Mouse (Mus musculus) adrenal gland (tissue): ENCODE results near the gene Kidins220.

Source experiments
- intact Hi-C: fragments of 180-260 bp; cut with DNase I; formaldehyde crosslinking; loops from one replicate; pipeline ENCODE4 v1.15.1; 2025

Kidins220 gene

GRCm38 (mm10) chr12:25089433-25089832 lies 114.7 kb downstream of the Kidins220 start:
- intact Hi-C loops, result loop anchor here (10.0 kb wide), 2 partner anchors 735 to 985 kb away; no protein-coding TSS in a partner anchor

- intact Hi-C loops, result loop anchor here (10.0 kb wide), 1 partner anchor 323 kb away; no protein-coding TSS in a partner anchor
Measured at GRCm38 (mm10) chr12:25092027-25092704, 117.4 kb downstream of the Kidins220 start.

DNA sequence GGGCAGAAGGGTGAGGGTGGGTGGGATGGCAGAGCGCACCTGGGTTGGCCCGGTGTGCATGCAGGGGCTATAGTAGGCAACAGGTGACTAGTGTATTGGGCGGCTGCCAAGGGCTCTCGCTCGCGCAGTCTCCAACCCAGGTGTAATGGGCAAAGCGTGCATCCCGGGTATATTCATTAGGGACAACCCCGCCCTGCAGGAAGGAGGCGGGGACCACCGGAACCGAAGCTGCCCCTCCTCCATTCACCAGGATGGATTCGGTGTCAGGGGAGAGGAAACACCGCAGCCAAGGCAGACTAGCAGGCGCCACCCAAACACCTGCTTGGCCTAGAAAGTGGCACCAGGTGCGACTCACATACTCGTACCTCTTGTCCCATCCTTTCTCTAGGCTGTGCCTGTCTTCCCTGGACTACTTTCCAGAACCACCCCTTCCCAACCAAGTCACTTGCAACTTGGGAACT lies 118.1 kb downstream of the Kidins220 start:
- intact Hi-C loops, result loop anchor here (10.0 kb wide), 1 partner anchor 322 kb away; no protein-coding TSS in a partner anchor

- intact Hi-C loops, result loop anchor here (10.0 kb wide), 1 partner anchor 321 kb away; no protein-coding TSS in a partner anchor
Measured at GRCm38 (mm10) chr12:25093241-25093774, 118.6 kb downstream of the Kidins220 start.

- intact Hi-C loops, result loop anchor here (5.0 to 10.0 kb wide), 3 partner anchors 137 to 320 kb away; no protein-coding TSS in a partner anchor
Measured at GRCm38 (mm10) chr12:25094621-25095521, 120.1 kb downstream of the Kidins220 start.

- intact Hi-C loops, result loop anchor here (5.0 to 10.0 kb wide), 3 partner anchors 137 to 319 kb away; no protein-coding TSS in a partner anchor
Measured at GRCm38 (mm10) chr12:25095538-25095937, 120.8 kb downstream of the Kidins220 start.

DNA sequence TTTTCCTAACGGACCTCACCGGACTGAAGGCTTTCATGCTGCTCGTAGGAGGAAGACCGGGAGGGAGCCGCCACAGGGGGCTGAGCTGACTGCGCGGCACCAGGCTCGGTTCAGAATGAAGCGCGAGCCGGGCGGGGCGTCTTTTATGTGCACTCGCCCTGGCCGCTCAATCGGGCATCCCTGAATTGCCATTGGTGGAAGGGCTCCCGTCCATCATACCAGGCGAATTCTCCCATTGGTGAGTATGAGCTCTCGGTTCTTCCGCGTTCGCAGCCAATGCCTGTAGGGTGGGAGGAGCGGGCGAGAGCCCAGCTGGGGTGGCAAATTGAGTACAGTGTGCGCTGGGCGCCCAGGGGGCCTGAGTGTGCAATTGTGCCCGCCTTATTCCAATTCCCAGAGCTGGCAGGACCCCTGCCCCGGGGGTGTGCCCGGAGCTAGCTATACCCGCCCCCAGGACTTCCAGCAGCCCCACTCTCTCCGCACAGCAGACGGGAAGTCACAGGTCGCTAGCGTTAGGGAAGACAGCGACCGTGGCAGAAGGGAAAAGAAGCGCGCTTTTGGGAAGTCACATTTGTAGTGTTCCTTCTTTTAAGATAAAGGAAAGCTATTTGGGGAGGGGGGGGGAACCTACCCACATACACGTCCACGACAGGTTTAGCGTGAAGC lies 121.4 kb downstream of the Kidins220 start:
- intact Hi-C loops, result loop anchor here (2.0 to 10.0 kb wide), 5 partner anchors 67 to 319 kb away; no protein-coding TSS in a partner anchor

GRCm38 (mm10) chr12:25096640-25097051 lies 121.9 kb downstream of the Kidins220 start:
- intact Hi-C loops, result loop anchor here (2.0 to 10.0 kb wide), 5 partner anchors 66 to 318 kb away; no protein-coding TSS in a partner anchor

DNA sequence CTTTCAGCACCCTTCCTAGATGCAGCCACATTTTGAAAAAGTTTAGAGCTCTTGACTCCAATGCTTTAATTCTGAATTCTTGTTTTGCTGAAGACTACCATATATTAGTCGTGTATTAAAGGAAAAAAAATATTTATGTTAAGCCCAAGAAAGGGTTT lies 122.2 kb downstream of the Kidins220 start, which contains the start of gene Id2:
Gene Id2, minus strand, starts transcription at position 89 of the 158 bp plus-strand sequence.
- intact Hi-C loops, result loop anchor here (2.0 to 10.0 kb wide), 5 partner anchors 66 to 318 kb away; no protein-coding TSS in a partner anchor

DNA sequence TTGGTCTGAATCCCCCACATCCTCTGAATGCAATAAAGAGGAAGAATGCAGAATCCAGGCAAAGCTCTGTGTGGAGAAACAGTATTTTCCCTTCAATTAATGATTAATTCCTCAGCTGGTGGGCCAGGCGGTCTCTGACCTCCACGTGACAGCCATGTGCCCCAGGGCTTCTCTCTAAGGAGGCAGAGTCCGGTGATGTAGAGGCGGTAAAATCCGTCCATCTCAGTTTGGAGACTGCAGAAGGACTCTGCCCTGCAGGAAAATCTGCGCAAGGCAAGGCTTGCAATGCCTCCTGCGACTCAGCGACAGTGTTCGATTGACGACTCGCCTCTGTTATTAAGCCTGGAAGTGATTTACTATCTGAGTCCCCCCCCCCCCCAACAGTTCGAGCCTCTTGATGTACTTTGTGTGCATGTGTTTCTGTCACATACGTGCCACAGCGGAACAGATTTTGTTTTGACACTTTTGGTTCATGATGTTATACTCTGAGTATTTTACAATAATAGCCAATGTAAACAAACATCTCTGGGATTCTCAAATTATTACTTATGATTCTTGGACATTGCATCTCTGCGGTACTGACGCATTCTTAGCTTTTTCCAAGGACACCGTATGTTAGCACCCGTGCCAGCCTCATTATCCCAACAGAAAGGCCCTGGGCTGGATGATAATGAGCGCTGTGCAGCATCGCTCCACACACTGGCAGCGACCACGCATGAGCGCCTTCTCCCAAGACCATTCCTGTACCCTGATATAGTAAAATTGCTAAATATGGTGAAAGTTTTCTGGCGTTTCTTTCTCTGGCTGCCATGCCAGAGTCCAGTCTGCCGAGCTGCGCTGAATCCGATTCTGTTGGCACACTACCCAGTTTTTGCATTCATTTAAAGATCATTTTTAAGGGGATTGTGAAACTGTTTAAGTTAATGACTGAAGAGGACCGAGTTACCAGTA lies 122.8 kb downstream of the Kidins220 start:
- intact Hi-C loops, result loop anchor here (2.0 to 10.0 kb wide), 5 partner anchors 65 to 317 kb away; no protein-coding TSS in a partner anchor

DNA sequence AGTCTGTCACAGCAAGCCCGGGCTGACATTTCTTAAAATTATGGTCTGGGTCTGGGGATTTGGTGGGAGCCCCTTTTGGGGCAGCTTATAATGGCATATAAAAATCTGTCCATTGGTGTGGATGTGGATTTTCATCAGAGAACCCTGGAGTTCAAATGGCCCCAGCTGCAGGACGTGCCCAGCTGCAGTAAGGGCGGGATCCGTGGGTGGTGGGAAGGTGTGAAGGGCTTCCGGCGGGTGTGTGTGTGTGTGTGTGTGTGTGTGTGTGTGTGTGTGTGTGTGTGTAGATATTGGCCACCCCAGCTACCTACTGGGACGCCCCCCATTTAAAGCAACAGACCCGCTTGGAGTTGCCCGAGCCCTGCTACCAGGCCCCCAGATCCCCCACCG lies 123.4 kb downstream of the Kidins220 start:
- intact Hi-C loops, result loop anchor here (5.0 to 10.0 kb wide), 3 partner anchors 134 to 317 kb away; no protein-coding TSS in a partner anchor

DNA sequence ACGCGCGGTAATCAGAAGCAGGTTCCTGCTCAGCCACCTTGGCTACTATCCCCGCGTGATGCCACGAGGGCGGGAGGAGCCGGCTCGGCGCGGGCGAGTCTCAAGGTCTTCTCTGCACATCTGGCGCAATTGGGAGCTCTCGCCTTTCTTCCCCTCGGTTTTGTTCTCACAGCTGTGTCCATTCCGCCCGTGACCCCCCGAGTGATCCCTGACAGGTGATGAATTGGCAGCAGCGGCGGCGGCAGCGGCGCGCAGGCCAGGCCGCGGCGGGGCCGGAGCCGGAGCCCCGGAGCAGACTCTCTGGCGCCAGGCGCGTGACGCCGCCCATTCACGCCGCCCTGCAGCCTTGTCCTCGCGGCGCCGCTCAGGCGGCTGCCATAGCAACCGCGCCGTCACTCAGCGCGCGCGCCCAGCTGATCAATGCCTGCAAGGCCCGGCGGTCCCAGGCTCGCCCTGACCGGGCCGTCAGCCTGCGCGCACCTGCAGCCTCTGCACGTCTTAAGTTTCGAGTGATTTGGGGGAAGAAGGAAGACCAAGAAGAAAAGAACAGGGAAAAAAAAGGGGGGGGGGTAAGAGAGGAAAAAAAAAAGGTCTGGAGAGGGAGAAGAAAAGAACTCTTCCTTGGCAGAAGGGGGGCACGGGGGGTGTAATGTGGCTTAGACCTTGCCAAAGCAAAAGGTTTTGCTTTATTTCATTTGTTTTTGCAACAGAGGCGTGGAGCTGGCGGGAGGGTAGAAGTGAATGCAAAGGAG lies 124.0 kb downstream of the Kidins220 start:
- intact Hi-C loops, result loop anchor here (5.0 to 10.0 kb wide), 3 partner anchors 134 to 316 kb away; no protein-coding TSS in a partner anchor

DNA sequence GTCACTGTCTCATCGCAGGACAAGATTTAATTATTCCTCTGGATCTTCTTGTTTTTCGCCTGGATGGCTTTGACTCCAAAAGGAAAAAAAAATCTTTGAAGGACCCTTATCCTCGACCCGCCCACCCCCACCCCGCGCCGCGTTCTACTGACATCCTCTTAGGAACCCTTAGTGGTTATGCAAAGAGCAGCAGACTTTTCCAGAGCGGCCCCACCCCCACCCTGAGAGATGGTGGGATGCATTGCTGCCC lies 124.5 kb downstream of the Kidins220 start:
- intact Hi-C loops, result loop anchor here (5.0 to 10.0 kb wide), 3 partner anchors 133 to 316 kb away; no protein-coding TSS in a partner anchor

- intact Hi-C loops, result loop anchor here (5.0 to 10.0 kb wide), 3 partner anchors 133 to 315 kb away; no protein-coding TSS in a partner anchor
Measured at GRCm38 (mm10) chr12:25099563-25100408, 125.1 kb downstream of the Kidins220 start.

DNA sequence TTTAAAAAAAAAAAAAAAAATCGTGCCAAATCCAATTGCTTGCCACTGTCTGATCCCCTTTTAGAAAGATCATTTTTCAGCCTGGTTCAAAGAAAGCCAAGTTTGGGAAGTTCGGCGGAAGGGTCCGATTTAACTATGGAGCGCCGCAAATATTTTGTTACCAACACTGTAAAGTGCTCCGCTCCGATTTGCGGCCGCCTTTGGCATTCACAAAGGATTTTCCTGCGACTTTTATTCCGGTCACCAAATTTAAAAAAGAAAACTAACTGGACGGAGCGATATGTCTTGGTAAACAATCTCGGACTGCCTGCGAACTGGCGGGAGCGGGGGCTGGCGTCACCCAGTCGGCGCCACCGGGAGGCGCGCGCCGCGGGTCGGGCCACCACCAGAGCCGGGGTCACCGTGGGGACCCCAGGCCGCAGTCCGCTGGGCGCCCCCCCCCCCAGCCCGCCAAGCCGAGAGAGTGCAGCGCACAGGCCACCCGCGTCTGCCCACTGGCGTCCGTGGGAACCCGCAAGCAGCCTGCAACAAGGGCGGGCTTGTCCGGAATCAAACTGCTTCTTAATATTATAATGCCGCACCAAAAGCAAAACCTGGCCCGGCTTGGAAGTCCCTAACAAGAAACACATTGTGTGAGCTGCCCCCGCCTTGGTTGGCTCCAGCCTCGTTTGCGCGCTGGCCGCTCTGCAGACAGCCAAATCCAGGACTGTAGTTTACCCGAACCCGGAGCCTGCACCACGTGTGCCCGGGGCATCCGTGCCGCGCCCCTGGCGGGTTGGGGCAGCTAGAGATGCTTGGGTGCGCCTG lies 125.9 kb downstream of the Kidins220 start:
- intact Hi-C loops, result no loop called here

GRCm38 (mm10) chr12:25101389-25101788 lies 126.7 kb downstream of the Kidins220 start:
- intact Hi-C loops, result no loop called here

- intact Hi-C loops, result no loop called here
Measured at GRCm38 (mm10) chr12:25103911-25104310, 129.2 kb downstream of the Kidins220 start.
